Mouse (Mus musculus): ENCODE data around the gene Atp13a3.

Gene Atp13a3

DNA sequence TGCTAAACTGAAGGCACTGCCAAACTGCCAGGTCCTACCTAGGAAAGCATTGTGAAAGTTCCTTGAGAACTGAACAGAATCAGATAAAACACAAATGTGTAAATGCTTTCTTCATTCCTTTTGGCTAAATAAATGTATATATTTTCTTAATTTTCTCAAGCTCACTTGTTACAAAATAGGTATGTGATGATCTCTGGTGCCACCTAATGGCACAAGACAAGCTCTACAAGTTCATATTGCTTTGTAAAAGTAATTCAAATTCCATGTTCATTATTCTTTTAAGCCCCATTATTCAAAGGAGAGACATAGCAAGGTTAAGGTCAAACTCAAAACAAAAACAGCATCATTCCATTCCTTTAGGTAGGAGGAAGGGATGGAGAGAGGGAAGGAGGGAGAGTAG lies 91.5 kb downstream of the Atp13a3 start:
- no peak for DNase-seq (ENCODE audit: low spot score)

DNA sequence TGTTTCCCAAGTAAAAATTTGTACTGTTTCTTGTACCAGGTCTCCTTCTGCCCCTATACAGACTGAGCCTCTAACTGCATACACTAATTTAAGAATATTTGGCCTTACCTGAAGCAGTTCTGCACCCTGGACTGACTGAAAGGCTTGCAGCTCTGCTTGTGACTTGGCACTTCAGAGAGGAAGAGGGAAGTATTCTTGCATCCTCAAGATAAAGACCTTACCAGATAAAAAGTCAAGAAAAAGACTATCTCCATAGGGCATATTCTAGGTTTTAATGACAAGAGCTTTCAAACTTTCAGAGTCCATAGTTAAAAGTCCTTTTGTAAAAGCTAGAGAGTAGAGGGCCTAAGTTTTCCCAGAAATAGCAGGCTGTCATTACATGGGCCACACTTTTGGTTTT lies 95.1 kb downstream of the Atp13a3 start, which contains the start of gene Gp5:
Gene Gp5, minus strand, starts transcription at position 133 of the 400 bp plus-strand sequence.
- DNase-seq (ENCODE audit: low spot score): no peak

DNA sequence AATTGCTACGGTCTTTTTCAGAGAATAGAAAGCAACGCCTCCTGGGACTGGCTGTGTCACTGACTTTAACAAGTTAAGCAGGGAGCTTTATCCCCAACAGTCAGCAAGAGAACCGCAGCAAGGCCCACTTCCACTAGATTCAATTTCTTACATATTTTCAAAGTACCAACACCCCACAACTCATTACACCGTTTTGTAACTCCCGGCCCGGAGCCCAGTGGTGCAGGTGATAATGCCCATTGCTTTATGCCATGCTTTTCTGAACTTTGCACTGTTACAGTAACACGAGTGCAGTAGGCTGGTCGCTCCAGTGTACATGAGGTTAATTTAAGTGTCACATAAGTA lies 95.6 kb downstream of the Atp13a3 start:
- DNase-seq (ENCODE audit: low spot score): no peak

DNA sequence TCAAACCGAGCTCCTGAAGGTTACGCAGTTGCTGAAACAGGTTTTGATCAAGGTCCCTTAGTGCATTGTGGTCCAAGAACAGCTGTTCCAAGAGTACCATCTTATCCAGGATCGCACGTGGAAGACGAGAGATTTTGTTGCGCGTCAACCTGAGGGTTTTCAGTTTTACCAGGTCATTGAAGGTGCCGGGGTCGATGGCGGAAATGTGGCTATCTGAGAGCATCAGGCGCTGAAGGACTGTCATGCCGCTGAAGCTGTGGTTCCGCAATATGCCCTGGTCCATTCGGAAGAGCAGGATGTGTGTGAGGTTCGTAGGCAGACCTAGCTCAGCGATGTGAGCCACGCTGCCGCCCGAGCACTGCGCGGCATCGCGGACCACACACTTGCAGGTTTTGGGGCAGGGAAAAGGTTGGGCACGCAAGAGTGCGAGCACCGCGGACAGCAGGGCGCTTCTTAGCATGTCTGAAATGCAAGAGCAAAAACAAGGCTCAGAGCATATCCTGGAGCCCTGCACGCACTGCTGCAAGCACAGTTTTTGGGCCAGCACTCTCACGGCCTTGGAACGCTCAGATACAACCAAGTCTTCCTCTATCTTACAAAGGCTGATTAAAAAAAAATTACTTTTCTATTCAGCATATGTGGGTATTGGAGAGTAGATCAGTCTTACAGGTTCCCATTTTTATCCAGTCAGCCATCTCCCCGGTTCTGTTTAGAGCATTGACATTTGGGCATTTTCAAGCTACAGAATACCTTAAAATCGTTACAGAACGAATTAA lies 96.2 kb downstream of the Atp13a3 start:
- DNase-seq (ENCODE audit: low spot score): no peak

DNA sequence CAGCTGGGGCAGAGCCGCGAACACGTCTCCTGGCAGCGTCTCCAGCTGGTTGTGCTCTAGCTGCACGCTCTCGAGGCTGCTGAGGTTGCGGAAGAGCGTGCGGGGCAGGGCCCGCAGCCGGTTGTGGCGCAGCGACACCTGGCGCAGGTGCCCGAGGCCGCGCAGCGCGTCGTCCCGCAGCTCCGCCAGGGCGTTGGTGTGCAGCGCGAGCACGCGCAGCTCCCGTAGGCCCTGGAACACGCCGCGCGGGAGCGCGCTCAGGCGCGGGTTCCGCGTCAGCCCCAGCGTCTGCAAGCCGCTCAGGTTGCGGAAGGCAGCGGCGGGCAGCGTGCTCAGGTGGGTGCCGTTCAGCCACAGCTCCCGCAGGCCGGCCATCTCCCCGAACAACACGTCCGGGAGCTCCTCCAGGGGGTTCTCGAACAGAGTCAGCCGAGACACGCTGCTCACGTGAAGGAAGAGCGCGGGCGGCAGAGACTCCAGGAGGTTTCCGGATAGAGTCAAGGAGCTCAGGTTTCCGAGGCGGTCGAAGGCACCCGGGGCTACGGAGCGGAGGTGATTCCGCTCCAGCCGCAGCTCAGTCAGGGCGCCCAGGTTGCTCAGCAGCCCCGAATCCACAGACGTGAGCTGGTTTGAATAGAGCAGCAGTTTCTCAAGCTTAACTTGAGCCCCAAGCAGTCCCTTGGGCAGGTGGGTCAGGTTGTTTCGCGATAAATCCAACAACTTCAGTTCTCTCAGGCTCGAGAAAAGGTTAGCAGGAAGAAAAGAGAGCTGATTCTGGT lies 97.0 kb downstream of the Atp13a3 start:
- DNase-seq (ENCODE audit: low spot score): peak; percentile 35

DNA sequence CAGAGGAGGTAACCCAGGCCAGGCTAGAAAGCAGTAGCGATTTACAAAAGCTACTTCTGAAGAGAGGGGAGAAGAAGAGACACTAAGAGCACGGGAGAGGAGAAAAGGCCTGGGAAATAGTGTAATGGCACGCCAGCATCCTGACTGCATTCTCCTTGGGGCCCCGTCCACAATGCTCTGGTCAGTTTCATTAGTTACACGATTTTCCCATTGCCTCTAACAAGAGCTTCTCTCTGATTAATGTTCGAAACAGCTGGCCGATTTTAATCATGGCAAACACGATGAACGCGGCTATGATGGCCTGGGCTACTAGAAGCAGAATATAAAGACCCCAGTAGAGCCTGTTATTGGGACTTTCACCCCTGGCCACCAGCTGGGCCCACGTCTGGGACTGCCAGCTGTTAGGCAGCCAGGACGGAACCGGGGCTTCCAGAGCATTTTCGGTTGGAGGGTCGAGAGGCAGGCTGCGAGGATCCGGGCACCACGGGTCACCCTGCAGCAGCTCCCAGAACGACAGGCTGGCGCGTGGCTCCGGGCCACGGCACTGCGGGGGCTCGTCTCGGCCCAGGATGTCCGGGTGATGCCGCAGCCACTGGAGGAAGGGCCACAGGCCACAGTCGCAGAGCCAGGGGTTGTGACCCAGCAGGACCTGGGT lies 97.7 kb downstream of the Atp13a3 start:
- peak; percentile 14 for DNase-seq (ENCODE audit: low spot score)

DNA sequence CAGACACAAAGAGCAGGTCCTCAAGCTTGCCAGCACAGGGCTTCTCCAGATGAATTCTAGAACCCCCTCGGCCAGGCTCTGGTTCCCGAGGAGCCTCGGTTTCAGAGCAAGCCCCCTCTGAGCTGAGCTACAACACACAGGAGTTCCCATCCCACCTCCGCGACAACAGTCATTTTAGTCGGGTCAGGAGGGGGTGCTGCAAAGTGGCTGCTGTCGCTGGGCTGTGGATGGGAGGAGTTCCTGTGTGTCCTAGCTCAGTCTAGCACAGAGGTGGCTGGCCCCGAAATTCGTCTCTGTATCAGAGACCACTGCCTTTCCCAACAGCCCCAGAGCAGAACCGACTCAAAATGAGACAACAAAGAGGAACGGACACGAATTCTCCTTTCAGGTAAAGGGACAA lies 98.5 kb downstream of the Atp13a3 start:
- DNase-seq (ENCODE audit: low spot score): no peak

DNA sequence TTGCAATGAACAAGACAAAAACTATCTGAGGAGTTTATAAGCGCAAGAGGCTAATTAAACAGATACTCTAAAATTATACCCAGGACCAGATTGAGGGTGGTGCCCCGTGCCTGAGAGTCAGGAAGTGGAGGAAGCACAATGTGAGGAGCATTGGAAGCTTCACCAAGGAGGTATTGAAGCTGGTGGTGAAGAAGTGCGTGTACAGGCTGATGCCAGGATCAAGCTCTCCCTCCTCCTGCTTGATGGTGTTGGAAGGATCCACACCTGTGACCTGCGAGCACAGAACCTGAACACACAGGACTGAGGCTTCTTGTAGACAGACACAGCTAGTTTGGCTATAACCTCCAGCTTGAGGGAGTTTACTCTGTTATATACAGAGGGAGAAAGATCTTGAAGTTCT lies 99.7 kb downstream of the Atp13a3 start:
- DNase-seq (ENCODE audit: low spot score): no peak

DNA sequence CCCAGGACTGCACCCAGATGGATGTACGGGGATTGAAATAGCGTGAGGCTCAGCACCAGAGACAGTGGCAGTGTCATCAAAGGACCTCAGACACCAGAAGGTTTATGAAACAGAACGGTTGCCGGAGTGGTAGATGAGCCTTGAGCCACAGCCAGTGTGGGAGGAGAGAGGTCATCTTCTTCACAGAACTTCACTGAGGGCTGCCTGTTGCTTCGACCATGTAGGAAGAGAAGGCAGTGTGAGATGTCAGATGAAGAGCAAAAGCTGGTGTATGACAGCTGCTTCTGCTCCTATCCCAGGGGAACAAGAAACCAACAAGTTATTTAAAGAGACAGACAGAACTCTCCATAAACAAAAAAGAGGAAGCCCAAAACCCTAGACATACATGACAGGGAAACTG lies 101.5 kb downstream of the Atp13a3 start:
- DNase-seq (ENCODE audit: low spot score): no peak

DNA sequence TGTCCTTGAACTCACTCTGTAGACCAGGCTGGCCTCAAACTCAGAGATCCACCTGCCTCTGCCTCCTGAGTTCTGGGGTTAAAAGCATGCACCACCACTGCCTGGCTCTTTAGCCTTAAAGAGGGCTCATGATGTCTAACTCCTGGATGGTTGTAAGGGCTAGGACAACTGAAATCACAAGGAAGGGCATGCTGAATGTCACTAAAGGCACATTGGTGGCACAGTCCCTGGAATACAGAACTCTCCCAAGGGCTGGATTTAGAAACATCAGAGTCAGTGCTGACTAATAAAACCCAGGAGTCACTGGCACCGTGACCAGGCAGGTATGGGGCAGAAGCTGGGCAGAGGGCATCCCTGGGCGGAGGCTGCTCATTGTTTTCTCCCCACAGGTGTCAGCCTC lies 102.4 kb downstream of the Atp13a3 start:
- DNase-seq (ENCODE audit: low spot score): no peak

DNA sequence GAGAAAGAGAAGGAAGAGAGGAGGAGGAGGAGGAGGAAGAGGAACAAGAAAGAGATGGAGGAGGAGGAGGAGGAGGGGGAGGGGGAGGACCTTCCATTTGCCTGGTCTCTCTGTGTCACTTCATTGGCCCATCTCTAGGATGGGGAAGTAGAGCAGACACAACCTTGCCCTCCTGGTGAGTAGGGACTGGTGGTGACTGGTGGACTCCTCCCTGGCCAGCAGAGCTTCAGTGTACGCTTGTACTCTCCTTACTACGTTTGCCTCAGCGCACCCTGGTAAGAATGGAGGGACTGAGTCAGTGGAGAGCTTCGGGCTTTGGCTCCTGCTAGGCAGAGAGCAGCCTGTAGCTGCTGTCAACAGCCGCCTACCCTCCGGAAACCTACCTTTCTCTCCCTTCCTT lies 103.1 kb downstream of the Atp13a3 start:
- DNase-seq (ENCODE audit: low spot score): no peak

DNA sequence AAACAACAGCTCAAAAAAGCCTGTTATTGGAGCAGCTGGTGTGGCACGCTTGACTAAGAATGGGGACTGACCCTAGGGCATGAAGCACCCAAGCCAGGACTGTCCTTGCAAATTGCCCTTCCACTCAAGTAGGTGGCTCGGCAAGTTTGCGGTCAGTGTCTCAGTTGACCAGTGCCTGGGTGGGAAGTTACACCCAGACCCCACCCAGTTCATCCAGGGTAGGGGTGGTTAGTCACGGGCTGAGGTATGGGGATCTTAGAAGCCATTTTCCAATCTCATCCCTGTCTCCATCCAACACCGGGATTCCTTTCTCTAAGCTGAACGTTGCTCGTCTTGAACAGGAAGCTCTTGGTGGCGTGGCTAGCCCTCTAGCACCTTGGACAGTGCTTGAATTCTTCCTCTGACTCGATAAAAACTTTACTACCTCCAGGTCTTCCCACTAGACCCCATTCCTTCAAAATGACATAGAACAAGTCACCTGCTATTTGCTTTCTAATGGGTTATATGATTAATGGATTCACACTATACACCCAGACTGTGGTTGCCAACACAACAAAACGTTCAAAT lies 106.0 kb downstream of the Atp13a3 start:
- no peak for DNase-seq (ENCODE audit: low spot score)

DNA sequence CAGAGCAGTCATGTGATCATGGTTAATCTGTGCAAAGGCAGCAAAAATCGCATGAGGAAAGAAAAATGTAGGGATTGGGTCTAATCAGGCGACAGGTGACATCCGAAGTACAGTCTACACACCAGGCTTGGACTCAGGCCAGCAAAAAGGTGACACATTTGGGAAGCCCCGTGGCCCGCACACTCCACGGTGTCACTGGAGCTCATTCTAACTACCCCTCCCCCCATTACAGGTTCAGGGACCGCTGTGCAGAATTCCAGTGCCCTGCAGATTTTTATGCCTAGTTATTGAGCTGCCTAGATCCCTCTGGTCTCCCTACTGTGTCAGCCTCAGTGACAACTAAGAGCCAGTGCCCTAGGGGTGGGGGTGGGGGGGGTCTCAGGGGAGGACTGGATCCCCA lies 108.3 kb downstream of the Atp13a3 start:
- no peak for DNase-seq (ENCODE audit: low spot score)

DNA sequence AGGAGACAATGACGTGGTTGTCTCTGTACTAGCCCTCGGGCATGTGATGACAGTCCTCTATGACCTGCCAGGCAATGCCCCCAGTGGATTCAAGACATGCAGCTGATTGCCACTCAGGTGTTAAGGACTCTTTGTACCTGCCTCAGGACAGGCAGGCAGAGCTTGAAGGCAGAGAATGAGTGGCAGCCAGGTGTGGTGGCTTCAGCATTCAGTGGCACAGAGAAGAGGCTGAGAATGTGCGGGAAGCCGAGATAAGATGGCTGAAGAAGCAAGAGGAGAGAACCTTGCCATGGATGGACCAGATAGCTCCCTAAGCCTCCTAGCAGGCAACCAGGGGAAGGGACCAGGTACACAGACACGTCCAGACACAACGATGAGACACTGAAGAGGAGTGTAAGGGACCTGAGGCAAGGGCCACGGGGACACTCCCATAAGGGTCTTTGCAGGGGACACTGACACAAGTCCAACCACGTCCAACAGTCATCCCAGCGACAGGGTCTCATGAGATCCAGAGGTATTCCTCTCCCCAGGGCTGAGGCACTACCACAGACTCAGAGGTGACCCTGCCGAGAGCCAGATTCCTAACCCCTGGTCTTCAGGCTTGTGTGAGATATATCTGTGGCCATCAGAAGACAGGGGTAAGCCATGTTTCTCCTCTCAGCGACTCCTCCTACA lies 109.0 kb downstream of the Atp13a3 start:
- DNase-seq (ENCODE audit: low spot score): no peak

DNA sequence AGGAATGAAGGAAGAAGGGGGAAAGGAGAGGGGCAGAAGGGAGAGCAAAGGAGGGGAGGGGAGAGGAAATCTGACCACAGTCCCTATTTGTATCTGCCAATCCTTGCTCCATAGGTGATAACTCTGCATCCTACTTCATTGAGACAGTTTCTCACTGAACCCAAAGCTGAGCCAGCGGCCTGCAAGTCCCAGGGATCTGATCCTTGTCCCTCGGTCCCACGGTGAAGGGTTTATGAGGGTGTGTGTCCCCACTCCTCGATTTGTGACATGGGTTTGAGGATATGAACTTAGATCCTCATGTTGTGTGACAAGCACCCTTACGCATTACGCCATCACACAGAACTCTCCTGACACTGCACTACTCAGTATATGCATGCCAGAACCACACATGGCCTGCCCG lies 110.7 kb downstream of the Atp13a3 start:
- DNase-seq (ENCODE audit: low spot score): no peak

DNA sequence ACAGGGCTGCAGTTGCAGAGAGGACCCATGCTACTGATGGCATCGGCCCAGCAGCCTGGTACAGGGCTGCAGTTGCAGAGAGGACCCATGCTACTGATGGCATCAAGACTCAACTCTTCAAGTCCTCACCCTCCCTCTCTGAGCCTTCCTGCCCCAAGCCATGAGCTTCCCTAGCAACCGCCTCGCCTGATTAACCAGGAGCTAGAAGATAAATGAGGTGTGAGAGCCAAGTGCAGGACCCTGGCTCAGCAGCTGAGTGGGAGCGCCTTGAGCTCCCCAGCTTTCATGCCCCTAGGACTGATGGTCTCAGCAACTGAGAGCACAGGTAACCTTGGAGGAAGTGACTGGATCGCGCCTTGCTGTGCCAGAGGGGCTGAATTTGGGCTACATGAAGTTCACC lies 115.3 kb downstream of the Atp13a3 start:
- DNase-seq (ENCODE audit: low spot score): no peak

DNA sequence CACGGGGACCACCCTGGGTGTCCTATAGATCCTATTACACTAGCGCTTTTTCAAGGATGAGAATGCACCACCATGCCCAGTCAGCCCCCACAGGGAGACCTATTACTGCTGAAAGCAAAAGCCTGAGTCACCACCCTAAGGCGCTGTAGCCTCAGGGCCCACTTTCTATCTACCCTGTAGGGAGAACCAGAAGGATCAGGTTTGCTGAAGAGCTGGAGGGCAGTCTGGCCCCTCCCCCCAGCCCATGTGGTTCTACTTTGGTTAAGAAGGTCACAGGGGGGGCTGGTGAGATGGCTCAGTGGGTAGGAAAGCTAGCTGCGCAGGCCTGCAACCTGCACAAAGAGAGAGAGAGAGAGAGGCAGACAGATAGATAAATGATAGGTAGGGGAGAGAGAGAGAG lies 120.1 kb downstream of the Atp13a3 start:
- no peak for DNase-seq (ENCODE audit: low spot score)

DNA sequence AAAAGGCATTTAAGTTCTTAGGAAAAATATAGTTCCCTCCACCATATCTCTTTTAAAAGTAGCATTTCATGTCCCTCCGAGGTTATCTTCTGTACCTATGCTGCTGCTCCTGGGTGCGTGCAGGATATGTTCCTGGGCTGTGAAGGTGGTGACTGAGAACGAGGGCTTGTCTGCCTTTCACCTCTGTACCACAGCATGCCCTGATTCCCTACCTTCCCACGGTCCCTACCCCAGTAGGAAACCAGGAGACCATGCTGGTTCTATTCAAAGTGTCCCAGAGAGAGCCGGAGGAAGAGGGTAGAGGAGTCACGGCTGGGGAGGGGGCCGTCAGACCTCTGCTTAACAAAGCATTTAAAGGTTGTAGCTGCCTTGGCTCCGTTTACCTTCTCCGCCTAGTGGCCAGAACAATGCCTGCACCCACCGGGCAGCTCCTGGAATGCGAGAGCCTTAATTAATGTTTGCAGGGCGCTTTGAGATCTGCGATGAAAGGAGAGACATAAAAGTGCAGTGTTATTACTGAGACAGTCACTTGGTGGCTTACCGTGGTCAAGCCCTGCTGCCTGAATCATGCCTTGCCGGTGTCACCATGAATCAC lies 121.9 kb downstream of the Atp13a3 start:
- DNase-seq (ENCODE audit: low spot score): peak; percentile 24

DNA sequence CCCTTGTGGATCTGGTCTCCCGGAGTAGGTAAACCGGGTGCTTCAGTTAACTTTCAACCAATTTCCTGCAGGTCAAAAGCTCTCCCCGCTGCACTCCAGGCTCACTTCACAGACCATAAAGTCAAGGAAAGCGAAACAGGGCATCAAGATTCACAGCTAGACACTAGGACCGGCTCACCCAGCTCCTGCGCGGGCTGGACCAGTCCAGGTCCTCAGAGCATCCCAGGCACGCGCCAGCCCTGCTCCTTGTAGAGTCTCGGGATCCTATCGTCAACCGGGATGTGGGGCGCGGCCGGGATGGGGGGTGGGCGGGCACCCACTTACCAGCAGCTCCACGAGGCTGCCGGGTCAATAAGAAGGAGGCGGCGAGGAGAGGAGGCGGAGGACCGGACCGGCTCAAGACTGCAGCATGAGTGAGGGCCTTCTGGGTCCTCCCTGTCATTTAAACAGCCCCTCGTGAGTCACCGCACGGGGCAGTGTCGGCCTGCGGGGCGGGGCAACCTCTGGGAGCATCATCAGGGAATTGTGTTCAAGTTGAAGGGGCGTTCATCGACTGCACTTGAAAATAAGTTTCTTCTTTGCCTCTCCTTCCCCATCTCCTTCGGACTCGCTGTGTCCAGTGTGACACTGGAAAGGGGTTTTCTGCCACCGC lies 122.8 kb downstream of the Atp13a3 start, which contains the start of gene Lrrc15:
Gene Lrrc15, minus strand, starts transcription at position 413 of the 652 bp plus-strand sequence.
- no peak for DNase-seq (ENCODE audit: low spot score)

DNA sequence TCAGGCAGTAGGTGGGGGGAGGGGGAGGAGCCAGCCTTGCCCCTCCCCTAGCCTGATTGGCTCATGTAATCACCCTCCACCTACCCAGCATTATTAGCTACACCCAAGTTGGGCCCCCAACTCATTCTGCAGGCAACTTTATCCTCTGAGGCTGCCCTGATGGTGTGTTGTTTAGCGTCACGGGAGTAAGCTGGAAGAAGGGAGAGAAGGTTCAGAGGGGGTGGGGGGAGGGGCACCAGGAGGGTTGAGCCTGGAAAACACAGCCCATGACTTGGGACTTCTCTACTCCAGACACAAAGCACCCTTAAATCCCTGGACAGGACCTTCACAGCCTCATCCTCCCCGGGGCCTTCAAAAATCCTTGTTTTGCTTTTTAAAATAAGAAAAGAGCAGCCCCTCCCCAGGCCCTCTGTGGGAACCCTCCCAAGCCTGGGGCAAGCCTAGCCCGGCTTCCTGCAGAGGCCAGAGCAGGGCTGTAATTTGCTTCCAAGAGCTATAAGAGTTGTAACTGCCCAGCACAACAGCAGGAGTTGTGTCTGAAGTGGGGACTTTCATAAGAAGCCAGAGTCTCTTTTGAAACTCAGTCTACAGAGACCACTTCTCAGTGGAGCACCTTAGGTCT lies 125.0 kb downstream of the Atp13a3 start:
- DNase-seq (ENCODE audit: low spot score): no peak

DNA sequence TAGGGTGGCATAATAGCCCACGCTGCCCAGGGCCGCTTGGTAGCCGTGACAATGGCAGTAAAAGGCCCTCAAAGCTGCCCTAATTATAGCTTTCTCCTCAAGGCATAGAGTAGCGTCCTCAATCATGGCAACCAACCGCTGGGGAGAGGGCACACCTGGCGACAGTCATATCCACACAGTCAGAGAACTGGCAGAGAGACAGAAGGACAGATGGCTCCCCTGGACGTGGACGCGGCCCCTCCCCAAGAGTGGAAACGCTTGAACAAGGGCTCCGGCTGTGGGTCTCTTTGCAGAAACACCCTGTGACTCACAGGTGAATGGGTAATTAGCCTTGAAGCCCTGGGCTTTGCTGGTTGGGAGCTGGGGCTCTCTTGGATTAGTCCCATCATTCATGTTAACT lies 127.4 kb downstream of the Atp13a3 start:
- no peak for DNase-seq (ENCODE audit: low spot score)
